Mouse (Mus musculus) embryonic facial prominence, embryonic 10.5 days (tissue): ENCODE measurements around the gene Oaz1. TPM values are rescaled to one million over a fixed set of nuclear protein-coding genes. Genes with fewer than 3 reads are reported as not detected.

Experiments used
- DNase-seq: peaks from one replicate; pipeline ENCODE4 v3.0.0-alpha.2; 2017; ENCODE audit warnings: low spot score
- H3K27ac ChIP-seq: fragments of 300-500 bp; sonication (generic); replicated peaks from 2 replicates; pipeline ENCODE4 v1.5.1; 2016; ENCODE audit warnings: mild to moderate bottlenecking
- H3K27me3 ChIP-seq: fragments of 300-500 bp; sonication (generic); replicated peaks from 2 replicates; pipeline ENCODE4 v1.6.1; 2016; ENCODE audit warnings: low read depth, mild to moderate bottlenecking; ENCODE audit not compliant: poor library complexity, severe bottlenecking
- H3K36me3 ChIP-seq: fragments of 300-500 bp; sonication (generic); replicated peaks from 2 replicates; pipeline ENCODE4 v1.6.1; 2016; ENCODE audit warnings: mild to moderate bottlenecking, moderate library complexity
- H3K4me1 ChIP-seq: fragments of 300-500 bp; sonication (generic); 2 replicates; pipeline ENCODE4 v1.6.1; 2016
- H3K4me3 ChIP-seq: fragments of 300-500 bp; sonication (generic); 2 replicates; pipeline ENCODE4 v1.5.1; 2016; ENCODE audit warnings: mild to moderate bottlenecking, moderate library complexity
- H3K9me3 ChIP-seq: fragments of 300-500 bp; sonication (generic); 2 replicates; pipeline ENCODE4 v1.6.1; 2016; ENCODE audit warnings: mild to moderate bottlenecking
- WGBS: fragments of 180-500 bp; shearing (Covaris S2); methylation state at CpG from one replicate; pipeline ENCODE4 v1.1.7; 2016; 5-methylcytosine and 5-hydroxymethylcytosine counted together
- polyA plus RNA-seq: library from polyadenylated mRNA; unstranded; fragments of >200 nt; fragmentation: Nextera tagmentation; extraction: Ambion mirVana; gene quantifications from 2 replicates; pipeline ENCODE4 v1.2.1, GENCODE M21; 2016

The Oaz1 gene
- polyA plus RNA-seq, result 2,205 and 2,316 TPM in 2 replicates

- no peaks in the 10 kb centered on the region for H3K27me3 ChIP-seq
- peak within 1 kb of the TSS; percentile 92 for H3K4me3 ChIP-seq
- H3K27ac ChIP-seq, result peak within 1 kb of the TSS; percentile 97
- under 1% methylated on average over 82 of the region's 82 CpGs for WGBS
- peak; percentile 98 for DNase-seq
- H3K36me3 ChIP-seq, result peaks cover 28% of the 10 kb centered on the region
- H3K4me1 ChIP-seq, result peaks cover 39% of the 10 kb centered on the region
- no peaks in the 10 kb centered on the region for H3K9me3 ChIP-seq
Measured at GRCm38 (mm10) chr10:80826151-80827062, at the start of gene Oaz1. Gene Oaz1, plus strand, starts transcription at chr10:80826656.

GRCm38 (mm10) chr10:80777123-80777522 lies 49.3 kb upstream of the Oaz1 start:
- no peaks in the 10 kb centered on the region for H3K9me3 ChIP-seq
- peaks cover 6% of the 10 kb centered on the region; the same call in 1 of the 2 replicates for H3K4me1 ChIP-seq
- H3K27ac ChIP-seq, result no peak overlapping the region
- no peaks in the 10 kb centered on the region for H3K27me3 ChIP-seq
- H3K4me3 ChIP-seq, result no peak overlapping the region
- DNase-seq, result no peak
- H3K36me3 ChIP-seq, result peaks cover 100% of the 10 kb centered on the region
- 94% methylated on average over 5 of the region's 5 CpGs for WGBS

GRCm38 (mm10) chr10:80779565-80779964 lies 46.9 kb upstream of the Oaz1 start:
- Histone ChIP-seq H3K4me1 (0 out of 2 replicates have a peak, but pooled peaks cover 2% of the 10 kb centered on the region), H3K36me3 (peaks cover 100% of the 10 kb centered on the region), H3K27ac (no peak overlapping the region), H3K27me3 (no peaks in the 10 kb centered on the region), H3K9me3 (no peaks in the 10 kb centered on the region), H3K4me3 (no peak overlapping the region)
- no peak for DNase-seq

GRCm38 (mm10) chr10:80784302-80784701 lies 42.2 kb upstream of the Oaz1 start:
- H3K4me1 ChIP-seq, result no peaks in the 10 kb centered on the region
- H3K27me3 ChIP-seq, result no peaks in the 10 kb centered on the region
- no peak overlapping the region for H3K27ac ChIP-seq
- H3K9me3 ChIP-seq, result no peaks in the 10 kb centered on the region
- DNase-seq, result no peak
- peaks cover 100% of the 10 kb centered on the region for H3K36me3 ChIP-seq
- H3K4me3 ChIP-seq, result no peak overlapping the region
- over 99% methylated on average over 2 of the region's 2 CpGs for WGBS

GRCm38 (mm10) chr10:80784871-80785270 lies 41.6 kb upstream of the Oaz1 start:
- peaks cover 100% of the 10 kb centered on the region for H3K36me3 ChIP-seq
- H3K4me3 ChIP-seq, result no peak overlapping the region
- no peak overlapping the region for H3K27ac ChIP-seq
- H3K4me1 ChIP-seq, result no peaks in the 10 kb centered on the region
- no peaks in the 10 kb centered on the region for H3K27me3 ChIP-seq
- H3K9me3 ChIP-seq, result no peaks in the 10 kb centered on the region
- DNase-seq, result no peak
- WGBS, result 86% methylated on average over 12 of the region's 12 CpGs

- 96% methylated on average over 11 of the region's 11 CpGs for WGBS
- DNase-seq, result no peak
- no peaks in the 10 kb centered on the region for H3K27me3 ChIP-seq
- H3K36me3 ChIP-seq, result peaks cover 100% of the 10 kb centered on the region
- no peaks in the 10 kb centered on the region for H3K9me3 ChIP-seq
- H3K27ac ChIP-seq, result no peak overlapping the region
- H3K4me3 ChIP-seq, result no peak overlapping the region
- H3K4me1 ChIP-seq, result no peaks in the 10 kb centered on the region
Measured at GRCm38 (mm10) chr10:80785963-80786362, 40.5 kb upstream of the Oaz1 start.

GRCm38 (mm10) chr10:80787517-80787916 lies 38.9 kb upstream of the Oaz1 start:
- Histone ChIP-seq H3K27me3 (no peaks in the 10 kb centered on the region), H3K27ac (no peak overlapping the region), H3K4me3 (0 out of 2 replicates have a peak overlapping the region, but pooled peaks have one; percentile 5), H3K4me1 (peaks cover 3% of the 10 kb centered on the region; the same call in 1 of the 2 replicates), H3K36me3 (peaks cover 100% of the 10 kb centered on the region), H3K9me3 (no peaks in the 10 kb centered on the region)
- WGBS, result 82% methylated on average over 2 of the region's 2 CpGs
- DNase-seq, result no peak

- 85% methylated on average over 19 of the region's 19 CpGs for WGBS
- H3K4me1 ChIP-seq, result peaks cover 6% of the 10 kb centered on the region
- H3K4me3 ChIP-seq, result no peak overlapping the region; the same call in 1 of the 2 replicates
- no peaks in the 10 kb centered on the region for H3K9me3 ChIP-seq
- no peaks in the 10 kb centered on the region for H3K27me3 ChIP-seq
- no peak for DNase-seq
- H3K27ac ChIP-seq, result no peak overlapping the region
- H3K36me3 ChIP-seq, result peaks cover 100% of the 10 kb centered on the region
Measured at GRCm38 (mm10) chr10:80790761-80791404, 35.6 kb upstream of the Oaz1 start.

- Histone ChIP-seq H3K27me3 (no peaks in the 10 kb centered on the region), H3K4me3 (peak overlapping the region; percentile 8; the same call in 1 of the 2 replicates), H3K36me3 (peaks cover 100% of the 10 kb centered on the region), H3K9me3 (no peaks in the 10 kb centered on the region), H3K27ac (no peak overlapping the region), H3K4me1 (peaks cover 14% of the 10 kb centered on the region)
- WGBS, result 85% methylated on average over 33 of the region's 33 CpGs
- DNase-seq, result no peak
Measured at GRCm38 (mm10) chr10:80791476-80792174, 34.8 kb upstream of the Oaz1 start.

GRCm38 (mm10) chr10:80792175-80793032 lies 34.1 kb upstream of the Oaz1 start:
- H3K27ac ChIP-seq, result no peak overlapping the region
- H3K4me3 ChIP-seq, result peak overlapping the region; percentile 8; the same call in 1 of the 2 replicates
- no peaks in the 10 kb centered on the region for H3K27me3 ChIP-seq
- peaks cover 22% of the 10 kb centered on the region for H3K4me1 ChIP-seq
- no peaks in the 10 kb centered on the region for H3K9me3 ChIP-seq
- WGBS, result 74% methylated on average over 41 of the region's 41 CpGs
- no peak for DNase-seq
- peaks cover 94% of the 10 kb centered on the region for H3K36me3 ChIP-seq

GRCm38 (mm10) chr10:80793033-80793784 lies 33.2 kb upstream of the Oaz1 start:
- Histone ChIP-seq H3K36me3 (peaks cover 86% of the 10 kb centered on the region), H3K4me3 (no peak overlapping the region), H3K4me1 (peaks cover 26% of the 10 kb centered on the region), H3K9me3 (no peaks in the 10 kb centered on the region), H3K27me3 (no peaks in the 10 kb centered on the region), H3K27ac (no peak overlapping the region)
- WGBS, result 89% methylated on average over 13 of the region's 13 CpGs
- no peak for DNase-seq
